Mouse (Mus musculus): ENCODE data around the gene Hdac9.
A peak's percentile ranks its signal among the peaks of the same experiment; 100 is the strongest.
"Not testable (repeated sequence)": the region's sequence is repeated elsewhere in the genome, so short reads cannot be mapped to it uniquely, and the experiment has no call there.

Hdac9 gene

GRCm38 (mm10) chr12:34486016-34486415 is 430.9 kb downstream of the Hdac9 start:
- DNase-seq = no peak

GRCm38 (mm10) chr12:34481702-34482101 is 435.2 kb downstream of the Hdac9 start:
- DNase-seq = no peak

DNA sequence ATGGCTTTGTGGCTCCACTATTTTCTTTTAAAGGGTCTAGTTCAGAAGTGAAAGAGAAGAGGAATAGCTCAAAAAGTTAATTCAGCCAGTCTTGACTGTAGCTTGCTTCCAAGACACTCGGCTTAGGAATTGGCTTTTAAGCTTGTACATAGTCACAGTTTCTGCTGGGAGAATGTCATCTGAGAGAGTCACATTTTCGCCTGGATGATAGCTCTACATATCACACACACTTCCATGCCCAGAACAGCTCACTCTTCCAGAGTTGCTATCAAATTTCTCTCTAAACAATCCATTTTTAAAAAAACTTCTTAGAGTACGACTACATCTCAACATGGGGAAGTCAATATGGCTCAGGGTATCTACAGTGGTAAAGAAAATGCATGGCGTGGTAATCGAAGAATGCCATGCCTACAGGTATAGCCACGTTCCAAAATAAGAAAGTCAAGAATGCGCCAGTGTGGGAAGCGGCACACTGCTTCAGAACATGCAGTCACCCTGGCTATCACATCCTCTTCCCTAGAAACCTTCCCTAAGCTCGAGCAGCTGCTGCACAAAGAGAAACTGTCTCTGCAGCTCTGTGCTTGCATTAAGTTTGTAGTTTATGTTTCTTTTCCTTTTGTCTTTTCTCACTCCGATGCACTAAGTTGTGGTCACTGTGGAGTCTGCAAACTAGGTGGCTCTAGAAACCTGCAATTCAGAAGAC is 443.8 kb downstream of the Hdac9 start:
- no peak for DNase-seq

- no peak for DNase-seq
Measured at GRCm38 (mm10) chr12:34472542-34472941, 444.4 kb downstream of the Hdac9 start.

- no peak for DNase-seq
Measured at GRCm38 (mm10) chr12:34461728-34462127, 455.2 kb downstream of the Hdac9 start.

- no peak for DNase-seq
Measured at GRCm38 (mm10) chr12:34452643-34453042, 464.3 kb downstream of the Hdac9 start.

GRCm38 (mm10) chr12:34451198-34451597 is 465.7 kb downstream of the Hdac9 start:
- peak in 1 of 2 experiments; percentile 26 for DNase-seq

DNA sequence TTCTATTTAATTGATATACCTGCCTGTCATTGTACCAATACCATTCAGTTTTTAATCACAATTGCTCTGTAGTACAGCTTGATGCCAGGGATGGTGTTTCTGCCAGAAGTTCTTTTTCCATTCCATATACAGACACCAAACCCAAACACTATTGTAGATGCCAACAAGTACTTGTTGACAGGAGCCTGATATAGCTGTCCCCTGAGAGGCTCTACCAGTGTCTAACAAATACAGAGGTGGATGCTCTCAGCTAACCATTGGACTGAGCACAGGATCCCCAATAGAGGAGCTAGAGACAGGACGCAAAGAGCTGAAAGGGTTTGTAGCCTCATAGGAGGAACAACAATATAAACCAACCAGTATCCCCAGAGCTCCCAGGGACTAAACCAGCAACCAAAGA is 472.2 kb downstream of the Hdac9 start:
- DNase-seq = not testable (repeated sequence)

DNA sequence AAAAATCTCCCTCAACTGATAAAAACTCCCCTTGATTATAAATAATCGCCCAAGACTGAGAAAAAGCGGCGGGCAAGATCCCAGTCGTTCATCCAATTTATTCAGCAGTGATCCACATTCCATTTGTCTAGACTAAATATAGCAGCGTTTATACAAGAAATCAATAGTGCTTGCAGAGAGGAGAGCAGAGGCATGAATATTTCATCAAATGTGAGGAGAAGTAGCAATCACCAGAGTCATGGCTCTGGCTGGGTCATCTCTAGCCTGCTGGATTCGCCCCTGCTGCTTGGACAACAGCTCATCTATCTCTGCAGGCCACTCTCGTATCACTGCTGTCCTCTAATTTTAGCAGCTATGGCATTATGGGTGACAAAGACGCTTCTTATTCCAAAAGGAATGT is 476.0 kb downstream of the Hdac9 start:
- DNase-seq = no peak

- DNase-seq = no peak
Measured at GRCm38 (mm10) chr12:34432919-34433318, 484.0 kb downstream of the Hdac9 start.

- peak; percentile 1 to 9 for DNase-seq
Measured at GRCm38 (mm10) chr12:34432461-34432860, 484.4 kb downstream of the Hdac9 start.

DNA sequence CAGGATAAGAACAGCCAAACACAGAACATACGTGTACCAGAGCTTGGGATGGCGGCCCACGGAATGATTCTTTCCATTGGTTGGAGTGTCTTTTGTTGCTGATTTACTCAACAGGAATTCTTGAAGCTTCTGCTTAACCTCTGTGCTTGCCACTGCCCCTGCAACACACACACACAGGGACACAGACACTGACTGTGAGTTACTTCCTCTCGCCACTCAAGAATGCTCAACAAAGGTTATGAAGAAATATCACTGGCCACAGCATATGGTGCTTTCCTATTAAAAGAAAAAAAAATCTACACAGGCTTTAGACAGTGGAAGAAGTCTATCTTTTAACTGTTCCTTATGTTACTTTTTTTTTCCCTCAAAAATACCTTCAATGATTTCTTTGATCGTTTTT is 485.1 kb downstream of the Hdac9 start:
- DNase-seq = no peak

DNA sequence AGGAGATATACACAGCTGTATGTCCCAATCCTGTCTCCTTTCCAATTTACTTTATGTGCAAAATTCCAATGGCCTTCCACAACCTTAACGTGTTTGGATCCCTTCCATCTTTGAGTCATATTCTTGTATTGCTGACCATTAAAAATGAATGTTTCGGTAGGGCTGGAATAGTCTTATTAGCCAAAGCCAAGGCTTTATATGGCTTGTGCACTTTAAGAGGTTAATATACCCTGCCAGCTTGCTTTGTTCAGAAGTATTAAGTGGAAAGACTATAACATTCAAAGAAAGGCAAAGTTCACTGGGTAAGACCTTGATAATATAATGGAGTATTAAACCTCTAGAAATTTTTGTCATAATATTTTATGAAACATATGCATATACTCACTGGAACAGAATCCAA is 491.4 kb downstream of the Hdac9 start:
- no peak for DNase-seq

DNA sequence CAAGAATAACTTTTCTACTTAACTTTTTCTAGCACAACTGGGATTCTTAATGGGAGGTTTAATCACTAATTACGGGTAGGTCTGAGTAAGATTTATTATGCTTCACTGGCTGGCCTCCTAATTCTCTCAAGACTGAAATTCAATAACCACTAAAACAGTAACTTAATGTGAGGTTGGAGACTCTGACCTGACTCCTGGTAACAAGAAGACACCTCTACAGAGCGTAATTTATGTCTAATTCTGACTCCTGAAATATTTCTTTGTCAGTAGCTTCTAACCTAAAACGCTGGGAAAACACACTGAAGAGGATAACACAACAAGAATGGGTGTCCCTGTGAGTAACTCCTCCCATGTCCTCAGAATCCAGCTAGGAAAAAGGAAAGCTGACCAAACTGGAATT is 508.8 kb downstream of the Hdac9 start:
- DNase-seq = no peak

GRCm38 (mm10) chr12:34407143-34407542 is 509.8 kb downstream of the Hdac9 start:
- no peak for DNase-seq

DNA sequence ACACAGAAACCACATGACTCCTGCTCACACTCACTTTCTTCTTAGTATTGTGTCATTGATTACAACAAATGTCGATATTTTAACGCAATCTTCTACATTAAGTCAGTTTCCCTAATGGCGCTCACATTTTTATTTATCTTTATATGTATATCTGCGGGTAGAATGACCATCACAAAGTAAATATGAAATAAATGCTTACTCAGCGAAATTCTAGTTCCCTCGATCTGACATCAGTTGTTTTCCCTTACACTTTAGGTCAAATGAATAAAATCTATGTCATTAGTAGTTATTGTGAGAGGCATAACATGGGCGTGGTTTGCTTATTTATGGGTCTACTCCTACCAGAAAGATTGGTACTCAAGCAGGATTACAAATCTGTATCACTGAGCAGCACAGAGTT is 514.8 kb downstream of the Hdac9 start:
- DNase-seq = no peak

- DNase-seq = no peak
Measured at GRCm38 (mm10) chr12:34398611-34399010, 518.3 kb downstream of the Hdac9 start.

DNA sequence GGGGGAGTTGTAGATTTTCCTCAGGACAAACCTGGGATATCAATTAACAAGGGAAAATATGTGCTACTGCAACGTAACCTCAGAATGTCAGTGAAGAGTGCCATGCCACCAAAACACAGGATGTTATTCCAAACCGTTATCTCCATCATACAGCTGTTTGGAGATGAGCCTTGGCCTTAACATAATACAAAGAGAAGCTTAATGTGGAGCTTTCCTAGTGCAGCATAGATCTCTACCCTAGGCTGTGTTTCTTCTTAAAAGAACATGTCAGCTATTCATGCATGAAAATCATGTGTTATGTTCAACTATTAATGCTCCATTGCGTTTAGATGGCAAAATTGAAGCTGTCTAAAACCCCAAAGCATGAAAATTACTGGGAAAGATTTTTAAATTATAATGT is 522.6 kb downstream of the Hdac9 start:
- DNase-seq = no peak

DNA sequence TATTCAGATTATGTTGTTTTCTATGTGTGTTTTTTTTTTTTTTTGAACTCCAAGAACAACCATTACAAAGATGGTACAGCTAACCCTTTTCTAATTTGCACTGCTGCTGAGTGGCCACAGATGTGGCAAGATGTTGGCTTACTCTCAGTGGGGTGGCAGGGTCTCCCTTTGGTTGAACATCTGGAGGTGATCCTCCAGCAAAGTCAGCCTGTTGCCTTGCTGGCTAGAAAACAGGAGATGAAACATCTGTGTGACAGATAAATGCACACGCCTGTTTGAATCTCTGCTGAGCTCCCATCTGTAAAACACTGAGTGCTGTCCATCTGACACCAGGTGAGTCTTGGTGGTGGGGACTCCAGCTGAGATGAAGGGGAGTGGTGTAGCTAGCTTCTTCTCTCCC is 537.2 kb downstream of the Hdac9 start:
- no peak for DNase-seq

DNA sequence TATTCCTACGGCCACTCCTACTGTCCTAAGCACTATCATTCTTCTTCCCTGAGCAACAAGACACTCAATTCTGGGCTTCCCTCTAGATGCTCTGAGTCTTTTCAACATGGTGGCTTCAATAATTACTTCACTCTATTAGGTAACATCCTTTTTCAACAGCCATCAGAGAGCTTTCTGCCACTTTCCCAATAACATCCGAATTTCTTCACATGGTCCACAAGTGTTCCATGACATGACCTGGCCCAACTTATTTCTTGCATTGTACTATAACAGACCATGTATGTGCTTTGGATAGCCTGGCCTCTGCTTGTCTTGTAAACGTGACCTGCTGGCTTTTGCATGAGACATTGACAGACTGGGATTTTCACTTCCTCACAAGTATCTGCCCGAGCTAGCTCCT is 538.3 kb downstream of the Hdac9 start:
- DNase-seq = no peak

- DNase-seq = no peak
Measured at GRCm38 (mm10) chr12:34351906-34352305, 565.0 kb downstream of the Hdac9 start.

DNA sequence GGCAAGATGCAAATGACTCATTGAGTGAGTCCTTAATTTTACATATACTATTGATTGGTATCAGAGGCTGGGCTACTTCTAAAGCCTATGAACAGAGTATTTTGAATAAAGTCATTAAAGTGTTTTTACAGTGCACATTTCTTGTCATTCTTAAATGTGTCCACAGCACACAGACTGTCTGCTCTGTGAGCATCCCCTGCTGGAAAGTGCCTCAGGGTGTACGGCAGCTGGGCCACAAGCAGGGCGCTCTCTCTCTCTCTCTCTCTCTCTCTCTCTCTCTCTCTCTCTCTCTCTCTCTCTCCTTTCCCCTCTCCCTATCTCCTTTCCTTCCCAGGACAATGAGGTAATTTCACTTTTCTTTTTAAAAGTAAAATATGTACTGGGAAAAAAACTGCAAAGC is 569.4 kb downstream of the Hdac9 start:
- no peak for DNase-seq

DNA sequence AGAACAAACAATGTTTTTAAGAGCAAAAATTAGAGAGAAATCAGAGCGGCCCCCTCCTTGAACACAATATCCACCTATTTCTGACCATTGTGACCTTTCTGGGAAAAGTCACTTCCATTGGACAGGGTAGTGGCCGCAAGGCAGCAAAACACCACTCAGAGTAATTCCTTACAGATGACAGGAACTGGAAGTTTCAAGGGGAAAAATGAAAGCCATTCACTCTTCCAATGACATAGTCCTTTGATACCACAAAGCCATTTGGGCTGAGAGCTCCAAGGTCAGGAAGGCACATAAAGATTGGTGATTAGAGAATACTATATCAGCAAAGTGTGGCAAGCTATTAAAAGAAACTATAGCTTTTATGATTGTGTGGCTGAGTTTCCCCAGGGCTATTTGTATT is 574.1 kb downstream of the Hdac9 start:
- no peak for DNase-seq

DNA sequence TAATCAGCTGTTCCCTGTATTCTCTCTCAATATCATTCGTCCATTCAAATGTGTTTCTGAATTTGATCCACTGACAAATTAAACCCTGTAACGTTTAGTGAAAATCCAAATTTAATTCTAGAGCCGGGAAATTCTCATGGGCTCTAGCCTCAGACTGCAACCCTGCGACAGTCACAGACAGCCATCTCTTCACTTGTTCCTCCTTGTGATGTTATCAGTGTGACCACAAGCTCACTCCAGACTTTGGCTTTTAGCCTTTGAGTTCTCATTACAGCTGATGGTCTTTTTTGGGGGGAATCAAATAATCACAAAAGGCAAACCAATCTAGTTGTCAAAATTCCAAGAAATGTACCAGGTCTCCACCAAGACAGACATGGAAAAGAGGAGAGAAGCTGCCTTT is 578.0 kb downstream of the Hdac9 start:
- DNase-seq = no peak

DNA sequence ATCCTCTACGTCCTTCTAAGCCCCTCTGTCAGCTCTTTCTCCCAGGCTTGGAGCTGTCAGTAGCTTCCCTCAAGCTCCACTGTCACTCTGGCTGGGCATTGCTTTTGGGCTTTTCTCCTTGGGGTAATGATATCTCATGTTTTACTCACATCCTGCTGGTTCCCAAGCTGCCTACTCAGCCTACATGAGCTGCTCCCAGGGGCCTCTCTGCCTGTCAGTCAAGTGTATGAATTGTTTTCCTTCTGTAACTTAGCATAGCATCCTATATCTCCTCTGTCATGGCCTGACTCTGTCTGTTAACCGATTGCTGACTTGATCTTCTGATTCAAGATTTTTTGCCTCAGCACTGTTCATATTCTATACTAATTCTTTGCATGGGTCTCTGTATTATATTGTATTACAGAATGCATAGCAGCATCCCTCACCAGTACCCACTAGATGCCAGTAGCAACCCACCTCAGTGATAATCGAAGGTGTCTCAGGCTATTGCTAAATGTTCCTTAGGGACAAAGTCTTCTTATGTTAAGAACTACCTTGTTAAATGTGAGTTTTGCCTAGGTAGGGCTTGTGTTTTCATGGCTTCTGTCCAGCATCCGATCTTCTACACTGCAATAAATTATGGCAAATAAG is 582.3 kb downstream of the Hdac9 start:
- DNase-seq = no peak
